Mouse (Mus musculus) thymus, adult 2 months (tissue): Measurements from ENCODE around the gene Ppp2r5b.

ENCODE experiments used
- CTCF ChIP-seq: fragments of 200-500 bp; IDR thresholded peaks from 2 replicates; pipeline ENCODE4 v1.5.1; 2012; ENCODE audit warnings: mild to moderate bottlenecking, control low read depth, low read length, moderate library complexity, borderline replicate concordance; ENCODE audit not compliant: control insufficient read depth, poor library complexity, insufficient read depth; ENCODE audit errors: extremely low read depth
- POLR2A ChIP-seq: fragments of 200-500 bp; IDR thresholded peaks from 2 replicates; pipeline ENCODE4 v1.6.1; 2012; ENCODE audit warnings: mild to moderate bottlenecking, low read length, control low read depth, moderate library complexity; ENCODE audit not compliant: control insufficient read depth, poor library complexity, insufficient read depth; ENCODE audit errors: extremely low read depth

- TF ChIP-seq CTCF (peak; percentile 54; the same call in 1 of the 2 replicates), POLR2A (no peak)
Measured at GRCm38 (mm10) chr19:6260428-6260827, 24.8 kb upstream of the Ppp2r5b start.
